Mouse (Mus musculus): ENCODE data around the gene Ctnnd2.

DNA sequence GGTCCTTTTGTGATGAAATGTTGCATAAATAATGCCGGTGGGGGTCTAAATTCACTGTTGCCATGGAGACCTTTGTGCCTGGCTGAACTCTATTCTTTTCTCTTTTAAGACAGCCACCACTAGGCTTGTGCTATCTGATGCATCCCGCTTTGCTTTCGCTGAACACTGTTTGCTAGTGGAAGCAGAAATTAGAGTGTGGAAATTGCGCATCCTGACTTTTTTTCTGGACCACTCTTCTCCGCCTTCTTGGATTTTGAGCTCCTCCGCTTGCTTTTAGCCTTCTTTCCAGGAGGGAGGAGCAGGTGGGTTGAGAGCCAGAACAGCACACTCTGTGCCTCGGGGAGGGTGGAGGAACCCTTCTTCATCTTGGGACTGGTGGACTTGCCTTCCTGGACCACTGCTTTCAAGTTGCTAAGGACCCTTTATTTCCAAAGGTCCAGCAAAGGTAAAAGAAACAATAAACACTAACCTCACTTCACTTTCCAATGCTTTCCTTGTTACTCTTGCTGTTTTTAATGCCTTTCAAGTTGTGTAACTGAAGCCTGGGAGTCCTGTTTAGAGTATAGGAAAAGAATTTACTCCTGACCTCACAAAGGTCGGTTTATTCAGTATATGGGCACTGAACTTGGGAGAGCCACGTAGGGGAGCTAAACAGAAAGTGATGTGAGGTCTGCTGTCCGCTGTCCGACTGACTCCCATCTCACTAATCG lies 285.3 kb downstream of the Ctnnd2 start:
- TF ChIP-seq POLR2A (IDR thresholded peaks at IDR 0.05; ENCODE audit: extremely low read depth, insufficient read depth, low read length) (no peak), CTCF (IDR thresholded peaks at IDR 0.05; ENCODE audit: low read depth, low read length) (no peak)
